Mouse (Mus musculus) embryonic facial prominence, embryonic 11.5 days (tissue): ENCODE results near the gene Unc45b. TPM values are rescaled to one million over a fixed set of nuclear protein-coding genes. Genes with fewer than 3 reads are reported as not detected.

Source experiments
- microRNA-seq: library from miRNA; unstranded; fragments of <30 nt; microRNA quantifications from one replicate; pipeline ENCODE4, GENCODE M21; 2016; ENCODE audit warnings: borderline number of aligned reads
- polyA plus RNA-seq: library from polyadenylated mRNA; unstranded; fragments of >200 nt; fragmentation: Nextera tagmentation; extraction: Ambion mirVana; gene quantifications from 2 replicates; pipeline ENCODE4 v1.2.1, GENCODE M21; 2014

The Unc45b gene
- polyA plus RNA-seq, 1 experiment from 2014 or later = 2.6 TPM

Small RNAs within 50 kb of the gene (microRNA-seq; reads per million reads assigned to microRNA genes)
- gene Mir7679 = not detected

Other genes starting within 250 kb of the Unc45b start
- 0.11 and 0.26 TPM in 2 replicates for gene Cct6b, start 146.2 kb upstream of the Unc45b start, polyA plus RNA-seq
- gene Zfp830, start 146.2 kb upstream of the Unc45b start, polyA plus RNA-seq = 44.4 and 44.9 TPM in 2 replicates
- gene Lig3, start 129.4 kb upstream of the Unc45b start, polyA plus RNA-seq = 44.8 and 48.1 TPM in 2 replicates
- 12.1 and 12.8 TPM in 2 replicates for gene Rffl, start 39.3 kb upstream of the Unc45b start, polyA plus RNA-seq
- 13.4 and 13.5 TPM in 2 replicates for gene Rad51d, start 19.9 kb upstream of the Unc45b start, polyA plus RNA-seq
- 0.18 TPM in 1 of 2 replicates, not detected in the other for gene Fndc8, start 18.4 kb upstream of the Unc45b start, polyA plus RNA-seq
- gene Nle1, start 2.1 kb upstream of the Unc45b start, polyA plus RNA-seq = 23.2 and 33.7 TPM in 2 replicates
- 0.90 and 1.4 TPM in 2 replicates for gene Slfn5, start 40.8 kb downstream of the Unc45b start, polyA plus RNA-seq
- gene Slfn9, start 81.3 kb downstream of the Unc45b start, polyA plus RNA-seq = 12.6 and 15.3 TPM in 2 replicates
- gene Slfn8, start 110.3 kb downstream of the Unc45b start, polyA plus RNA-seq = 0.20 and 0.36 TPM in 2 replicates
- 1.5 and 1.8 TPM in 2 replicates for gene Slfn2, start 154.6 kb downstream of the Unc45b start, polyA plus RNA-seq
- gene Slfn1, start 206.3 kb downstream of the Unc45b start, polyA plus RNA-seq = 0.11 TPM in 1 of 2 replicates, not detected in the other